Mouse (Mus musculus): ENCODE data around the gene Nr2c1.

DNA sequence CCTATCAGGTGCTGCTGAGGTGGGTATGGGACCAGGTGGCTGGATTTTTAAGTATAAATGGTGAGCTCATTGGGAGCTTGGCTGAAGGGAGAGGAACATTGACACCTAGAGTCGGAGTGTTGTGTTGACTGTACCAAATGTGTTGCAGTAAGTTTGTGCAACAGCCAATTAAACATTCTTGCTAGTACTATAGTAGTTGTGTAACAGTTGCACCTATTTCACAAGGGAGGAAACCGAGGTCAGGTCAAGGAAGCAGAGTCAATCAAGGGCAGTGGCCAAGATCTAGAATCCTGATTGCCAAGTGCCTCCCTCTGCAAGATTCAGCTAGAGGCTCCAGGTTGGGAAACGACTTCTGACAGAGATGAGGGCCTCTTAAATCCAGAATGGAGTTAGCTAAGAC is 49.7 kb upstream of the Nr2c1 start:
- no peak for TF ChIP-seq CTCF (IDR thresholded peaks at IDR 0.05; ENCODE audit: low read depth, low read length)
- no peak for TF ChIP-seq POLR2A (IDR thresholded peaks at IDR 0.05; ENCODE audit: extremely low read depth, insufficient read depth, low read length)

Data from liver, adult 2 months (tissue).